Mouse (Mus musculus): ENCODE results near the gene Ddx39.
A peak's percentile ranks its signal among the peaks of the same experiment; 100 is the strongest.

Gene Ddx39

DNA sequence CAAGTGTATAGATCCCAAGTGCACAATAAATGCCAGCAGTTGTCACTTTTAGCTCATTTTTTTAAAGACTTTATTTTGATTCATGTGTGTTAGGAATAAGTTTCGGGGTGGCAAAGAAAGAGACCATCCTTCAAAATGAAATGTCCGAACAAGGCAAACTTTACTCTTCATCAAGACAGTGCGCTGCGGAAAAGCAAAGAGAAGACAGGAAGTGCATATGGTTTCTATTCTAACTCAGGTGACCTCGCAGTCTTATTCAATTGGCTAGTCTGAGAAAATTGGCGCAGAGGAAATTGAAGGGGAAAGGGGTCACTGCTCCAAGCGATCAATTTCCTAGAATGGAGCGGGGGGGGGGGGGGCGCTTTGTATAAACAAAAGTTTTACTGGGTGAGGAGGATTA, 15.4 kb upstream of the Ddx39 start:
- no peak for DNase-seq

- no peak for DNase-seq
Measured at GRCm38 (mm10) chr8:83700423-83701085, 14.4 kb upstream of the Ddx39 start.

DNA sequence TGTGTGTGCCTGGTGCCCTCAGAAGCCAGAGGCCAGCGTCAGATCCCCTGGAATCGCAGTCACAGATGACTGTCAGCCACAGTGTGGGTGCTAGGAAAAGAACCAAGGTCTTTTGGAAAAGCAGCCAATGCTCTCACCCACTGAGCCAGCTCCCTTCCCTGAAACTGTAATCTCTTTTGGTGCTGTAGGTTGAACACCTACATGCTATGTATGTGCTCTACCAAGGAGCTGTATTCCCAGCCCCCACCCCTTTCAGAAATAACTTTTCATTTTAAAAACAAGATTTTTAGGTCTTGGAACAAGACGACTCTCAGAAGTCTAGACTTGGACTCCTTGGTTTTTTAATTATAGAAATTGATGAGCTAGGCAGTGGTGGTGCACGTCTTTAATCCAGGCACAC, 11.6 kb upstream of the Ddx39 start:
- DNase-seq: no peak

GRCm38 (mm10) chr8:83706411-83706810, 8.6 kb upstream of the Ddx39 start:
- no peak for DNase-seq

DNA sequence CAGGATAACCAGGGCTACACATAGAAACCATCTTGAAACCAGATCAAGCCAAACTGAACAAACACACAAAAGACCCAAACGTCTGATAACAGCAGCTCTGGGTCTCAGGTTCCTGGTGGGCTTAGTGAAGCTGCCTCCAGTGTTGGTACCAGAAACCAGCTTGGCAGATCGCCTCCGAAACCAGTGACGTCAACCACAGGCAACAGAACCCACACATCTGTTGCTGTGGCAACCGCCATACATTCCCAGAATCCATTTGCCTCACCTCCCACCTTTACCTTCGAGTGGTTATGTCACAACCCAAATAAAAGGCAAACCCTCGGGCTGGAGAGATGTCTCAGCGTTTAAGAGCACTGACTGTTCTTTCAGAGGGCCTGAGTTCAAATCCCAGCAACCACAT, 7.4 kb upstream of the Ddx39 start:
- no peak for DNase-seq

DNA sequence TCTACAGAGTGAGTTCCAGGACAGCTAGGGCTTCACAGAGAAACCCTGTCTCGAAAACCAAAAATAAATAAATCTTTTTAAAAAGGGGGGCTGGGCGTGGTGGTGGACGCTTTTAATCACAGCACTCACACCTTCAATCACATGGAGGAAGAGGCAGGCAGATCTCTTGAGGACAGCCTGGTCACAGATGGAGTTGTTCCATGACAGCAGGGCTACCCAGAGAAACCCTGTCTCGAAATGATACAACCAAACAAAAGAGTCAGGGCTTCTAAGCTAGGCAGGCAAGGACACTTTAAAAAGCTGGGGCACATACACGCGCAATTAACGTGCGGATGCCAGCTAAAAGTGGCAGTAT, 324 bp upstream of the Ddx39 start:
- DNase-seq: no peak

GRCm38 (mm10) chr8:83715771-83716170, 794 bp downstream of the Ddx39 start:
- no peak for DNase-seq

GRCm38 (mm10) chr8:83716563-83716962, 1.6 kb downstream of the Ddx39 start:
- no peak for DNase-seq

- no peak for DNase-seq
Measured at GRCm38 (mm10) chr8:83719048-83719447, 4.1 kb downstream of the Ddx39 start.

DNA sequence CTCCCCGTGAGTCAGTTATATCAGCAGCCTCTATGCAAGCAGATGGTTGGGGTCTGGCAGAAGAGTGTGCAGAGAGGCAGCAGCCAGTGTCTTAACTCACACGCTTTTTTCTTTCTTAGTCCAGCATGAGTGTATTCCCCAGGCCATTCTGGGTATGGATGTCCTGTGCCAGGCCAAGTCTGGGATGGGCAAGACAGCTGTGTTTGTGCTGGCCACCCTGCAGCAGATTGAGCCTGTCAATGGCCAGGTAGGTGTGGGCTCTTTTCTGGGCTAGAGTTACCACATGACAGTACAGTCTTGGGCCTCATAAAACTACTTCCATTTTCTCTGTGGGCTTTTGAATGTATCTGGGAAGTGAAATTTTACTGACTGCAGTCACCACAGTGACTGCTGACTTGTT, 4.7 kb downstream of the Ddx39 start:
- no peak for DNase-seq

DNA sequence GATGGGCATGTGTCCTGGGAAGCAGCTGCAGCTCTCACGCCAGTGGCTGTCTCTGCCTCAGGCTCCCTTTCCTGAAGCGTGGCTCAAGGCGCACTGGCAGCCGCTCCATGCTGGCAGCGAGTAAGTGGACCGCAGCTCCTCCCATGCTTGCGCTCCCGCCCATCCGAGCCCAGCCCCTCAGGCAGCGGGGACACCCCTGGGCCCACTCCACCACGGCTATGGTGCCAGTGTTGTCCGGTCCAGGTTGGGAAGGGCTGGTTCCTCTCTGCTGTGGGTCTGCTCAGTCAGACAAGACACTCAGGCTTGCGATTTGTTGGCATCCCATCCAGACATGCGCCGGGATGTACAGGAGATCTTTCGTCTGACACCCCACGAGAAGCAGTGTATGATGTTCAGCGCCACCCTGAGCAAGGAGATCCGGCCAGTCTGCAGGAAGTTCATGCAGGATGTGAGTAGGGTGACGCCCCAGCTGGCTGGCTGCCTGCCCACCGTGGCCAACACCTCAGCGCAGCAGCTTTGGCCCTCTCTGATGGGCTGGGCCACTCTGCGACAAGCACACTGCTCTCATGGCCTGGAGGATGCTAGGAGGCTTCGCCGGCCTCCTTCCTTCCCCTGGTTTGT, 6.5 kb downstream of the Ddx39 start:
- DNase-seq: no peak

- DNase-seq: no peak
Measured at GRCm38 (mm10) chr8:83722631-83723030, 7.7 kb downstream of the Ddx39 start.

DNA sequence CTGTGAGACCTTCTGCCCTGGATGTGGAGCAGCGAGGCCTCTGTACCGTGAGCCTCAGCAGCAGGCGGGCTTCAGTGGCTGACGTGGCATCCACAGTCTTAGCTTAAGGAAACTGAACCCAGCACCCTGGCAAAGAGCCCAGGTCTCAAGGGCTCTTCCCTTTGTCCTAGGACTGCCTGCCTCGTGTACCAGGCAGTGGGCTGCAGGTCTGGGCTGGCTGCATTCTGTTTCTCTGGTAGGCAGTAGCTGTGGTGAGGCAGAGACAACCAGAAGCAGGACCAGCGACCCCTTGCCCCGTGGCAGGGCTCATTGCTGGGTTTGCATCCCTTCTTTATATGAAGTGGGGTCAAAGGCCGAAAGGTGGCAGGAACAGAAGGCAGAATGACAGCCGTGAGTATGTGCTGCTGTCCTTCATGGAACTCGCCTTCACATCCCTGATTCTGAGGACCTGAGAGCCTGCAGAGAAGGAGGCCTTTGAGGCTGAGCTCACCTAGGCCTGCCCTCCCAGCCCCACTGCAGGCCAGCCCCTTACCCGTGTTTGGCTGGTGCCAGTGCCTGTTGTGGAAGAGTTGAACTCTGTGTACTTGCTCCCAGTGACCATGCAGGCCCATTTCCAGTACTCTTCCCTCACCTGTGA, 8.6 kb downstream of the Ddx39 start:
- DNase-seq: no peak

DNA sequence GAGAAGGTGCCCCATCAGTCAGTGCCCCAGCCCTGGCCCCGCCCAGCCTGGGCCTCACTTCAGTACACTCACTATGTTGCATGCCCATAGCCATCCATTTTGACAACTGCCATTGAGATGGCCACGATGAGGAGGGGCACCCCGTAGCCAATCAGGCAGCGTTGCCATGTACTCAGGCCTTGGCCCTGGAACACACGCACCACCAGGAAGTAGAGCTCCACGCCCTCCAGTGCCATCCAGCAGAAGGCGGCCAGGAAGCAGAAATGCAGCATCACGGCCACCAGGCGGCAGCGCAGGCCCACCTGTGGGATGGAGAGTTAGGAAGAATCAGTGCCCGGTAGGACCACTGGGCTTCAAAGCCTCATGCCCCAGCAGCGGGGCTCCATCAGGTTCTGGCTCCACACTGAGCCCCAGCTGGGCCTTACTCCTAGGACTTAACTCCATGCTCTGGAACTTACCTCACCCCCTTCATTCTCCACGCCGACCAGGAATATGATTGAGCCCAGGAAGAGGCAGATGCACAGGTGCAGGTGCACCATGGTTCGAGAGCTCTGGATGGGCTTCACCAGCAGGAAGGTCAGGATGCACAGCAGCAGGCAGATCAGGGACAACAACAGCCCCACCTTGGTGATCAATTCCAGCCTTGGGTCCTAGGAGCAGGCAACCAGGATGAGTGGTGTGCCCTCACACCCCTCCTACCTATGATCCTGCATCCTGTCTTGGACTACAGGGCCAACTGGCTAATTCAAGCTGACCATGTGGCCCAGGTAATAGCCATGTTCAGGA, 9.9 kb downstream of the Ddx39 start:
- peak; percentile 78 for DNase-seq

DNA sequence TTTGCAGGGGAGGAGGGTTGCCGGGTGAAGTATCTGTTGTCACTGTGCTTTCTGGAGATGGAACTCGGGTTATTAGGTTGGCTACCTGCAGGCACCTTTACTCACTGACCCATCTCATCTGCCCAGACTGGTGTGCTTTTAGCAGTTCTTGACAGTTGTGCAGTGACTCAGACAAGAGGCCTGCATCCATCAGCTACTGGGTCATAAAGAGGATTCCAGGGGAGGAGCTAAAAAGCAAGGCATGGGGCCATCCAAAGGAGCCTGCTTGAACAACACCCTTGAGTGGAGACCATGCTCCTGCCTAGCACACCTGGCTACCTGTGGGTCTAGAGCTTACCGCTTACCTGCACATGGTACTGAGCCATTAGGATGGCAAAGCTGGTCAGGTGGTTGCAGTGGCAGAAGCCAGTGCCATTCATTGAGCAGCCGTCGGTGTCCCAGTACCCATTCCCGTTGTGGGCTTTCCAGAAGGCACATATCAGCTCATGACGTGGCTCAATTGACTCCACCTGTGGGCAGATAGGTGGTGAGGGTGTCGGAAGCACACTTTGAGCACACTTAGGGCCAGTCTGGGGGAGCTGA, 10.6 kb downstream of the Ddx39 start:
- DNase-seq: no peak

GRCm38 (mm10) chr8:83729009-83729807, 14.2 kb downstream of the Ddx39 start:
- peak; percentile 51 for DNase-seq

DNA sequence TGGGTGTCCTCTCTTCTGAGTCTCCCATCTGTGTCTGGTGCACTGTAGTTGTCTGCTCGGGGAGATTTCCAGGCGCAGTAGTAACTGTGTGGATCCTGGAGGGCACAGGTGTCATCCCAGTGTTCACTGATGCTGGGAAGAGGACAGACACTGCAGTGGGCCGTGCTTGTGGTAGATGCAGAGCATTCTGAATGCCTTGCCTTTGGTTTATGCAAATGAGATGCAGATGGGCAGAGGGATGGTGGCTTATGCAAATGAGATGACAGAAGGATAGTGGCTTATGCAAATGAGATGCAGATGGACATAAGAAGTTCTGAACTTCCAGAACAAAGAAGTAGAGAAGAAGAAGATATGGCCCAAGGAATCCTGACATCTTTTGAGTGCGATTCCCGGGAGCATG, 16.9 kb downstream of the Ddx39 start:
- peak; percentile 24 for DNase-seq

- DNase-seq: no peak
Measured at GRCm38 (mm10) chr8:83732919-83733318, 17.9 kb downstream of the Ddx39 start.

- no peak for DNase-seq
Measured at GRCm38 (mm10) chr8:83736681-83737080, 21.7 kb downstream of the Ddx39 start.

DNA sequence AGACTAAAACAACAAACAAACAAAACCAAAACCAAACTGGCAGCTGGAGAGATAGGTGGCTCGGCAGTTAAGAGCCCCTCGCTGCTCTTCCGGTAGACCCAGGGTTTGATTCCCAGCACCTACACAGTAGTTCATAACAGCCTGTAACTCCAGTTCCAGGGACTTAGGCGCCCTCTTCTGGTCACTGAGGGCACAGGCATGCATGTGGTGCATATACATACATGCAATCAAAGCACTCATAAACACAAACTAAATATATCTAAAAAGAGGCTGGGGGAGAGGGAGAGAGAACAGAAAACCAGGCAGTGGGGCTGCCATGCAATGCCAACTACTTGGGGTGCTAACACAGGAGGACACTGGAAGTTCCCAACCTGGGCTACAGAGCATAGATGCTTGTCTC, 22.4 kb downstream of the Ddx39 start:
- no peak for DNase-seq

DNA sequence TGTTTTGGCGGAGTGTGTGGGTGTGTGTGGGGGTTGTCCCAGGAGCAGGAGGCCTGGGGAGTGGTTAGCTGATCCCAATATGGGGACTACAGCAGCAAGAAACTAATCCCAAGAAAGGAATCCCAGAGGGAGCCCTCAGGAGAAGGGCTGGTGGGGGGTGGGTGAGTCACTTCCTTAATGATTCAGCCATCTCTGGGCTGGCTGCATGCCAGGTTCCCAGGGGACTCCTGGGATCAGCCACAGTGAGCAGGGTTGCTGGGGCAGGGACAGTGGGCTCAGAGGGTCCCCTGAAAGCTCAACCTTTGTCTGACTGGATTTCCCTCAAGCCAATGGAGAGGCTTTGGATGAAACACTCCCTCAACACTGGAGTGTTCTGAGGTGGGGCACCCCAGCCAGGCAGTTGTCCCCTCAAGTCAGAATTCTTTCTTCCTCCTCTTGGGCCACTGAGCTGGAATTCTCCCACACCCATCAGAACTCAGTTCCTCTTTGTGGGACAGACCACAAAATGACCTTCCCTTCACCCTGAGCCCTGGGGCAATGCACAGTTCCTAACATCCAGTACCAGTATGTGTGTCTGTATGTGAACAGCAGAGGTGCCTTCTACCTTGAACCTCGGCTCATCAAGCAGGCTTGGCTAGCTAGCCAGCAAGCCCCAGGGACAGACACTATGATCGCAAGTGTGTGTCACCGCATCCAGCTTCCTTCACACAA, 23.0 kb downstream of the Ddx39 start:
- DNase-seq: peak; percentile 32

All from retina, postnatal 1 day (tissue).